Mouse (Mus musculus): ENCODE results near the gene Cd200.

Gene Cd200

DNA sequence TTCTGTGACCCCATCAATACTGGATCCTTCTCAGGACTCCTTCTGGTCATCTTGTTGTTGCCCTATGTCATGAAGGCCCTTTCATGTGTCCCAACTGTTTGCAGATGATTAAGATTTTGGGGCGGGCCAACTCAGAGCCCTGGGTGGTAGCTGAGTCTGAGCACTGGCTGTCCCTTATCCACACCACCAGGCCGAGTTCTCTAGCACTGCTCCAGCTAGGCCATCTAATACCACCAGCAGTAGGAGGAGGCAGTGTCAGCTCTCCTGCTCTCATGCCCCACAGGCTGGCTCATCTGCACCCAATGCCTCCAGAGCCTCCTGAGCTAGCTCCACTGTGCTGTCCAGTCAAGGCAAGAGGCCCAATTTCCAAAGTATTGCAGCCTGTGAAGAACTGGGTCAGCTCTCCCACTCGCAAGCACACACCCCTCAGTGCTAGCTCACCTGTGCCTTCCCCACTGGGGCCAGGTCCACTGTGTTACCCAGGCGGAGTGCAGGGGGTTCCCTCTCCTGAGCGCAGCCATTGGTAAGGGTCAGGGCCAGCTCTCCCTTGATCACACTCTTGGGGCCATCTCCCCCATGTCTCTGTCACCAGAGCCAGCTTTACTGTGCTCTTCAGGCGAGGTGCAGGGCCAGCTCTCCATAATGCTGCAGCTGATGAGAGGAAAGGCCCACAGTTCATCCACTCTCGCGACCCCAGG is 75.0 kb downstream of the Cd200 start:
- no peak for DNase-seq

DNA sequence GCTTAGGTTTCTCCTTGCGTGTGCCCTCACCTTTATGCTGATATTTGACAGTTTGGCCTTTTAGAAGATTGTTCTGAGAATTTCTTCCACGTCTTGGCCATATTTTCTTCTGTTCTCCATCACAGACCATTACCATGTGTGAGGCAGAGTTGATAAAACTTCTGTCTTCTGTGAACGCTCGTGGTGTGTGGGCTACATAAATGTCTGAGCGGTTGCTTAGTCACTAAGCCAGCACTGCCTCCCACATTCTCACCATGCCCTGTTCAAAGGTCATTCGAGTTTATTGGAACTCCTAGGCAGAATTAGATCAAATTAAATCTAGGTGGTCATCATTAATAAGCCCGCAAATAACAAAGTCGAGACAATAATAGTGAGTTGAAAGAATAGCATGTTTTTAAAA is 76.3 kb downstream of the Cd200 start:
- no peak for DNase-seq

All from right cerebral cortex, postnatal 25 days (tissue).